Mouse (Mus musculus) inflammation-experienced regulatory T-cells, adult 6 months (primary cell): ENCODE data around the gene Olfr497. TPM values are rescaled to one million over a fixed set of nuclear protein-coding genes. Genes with fewer than 3 reads are reported as not detected.

Experiments used
- ATAC-seq: one replicate; pipeline ENCODE4 v1.8.0; 2017
- polyA plus RNA-seq, 3 experiments: library from polyadenylated mRNA; unstranded; fragments of 100-300 nt; shearing (Covaris generic); gene quantifications; one replicate each; pipeline ENCODE4 v1.2.1; 2017

The Olfr497 gene
- not detected for polyA plus RNA-seq

DNA sequence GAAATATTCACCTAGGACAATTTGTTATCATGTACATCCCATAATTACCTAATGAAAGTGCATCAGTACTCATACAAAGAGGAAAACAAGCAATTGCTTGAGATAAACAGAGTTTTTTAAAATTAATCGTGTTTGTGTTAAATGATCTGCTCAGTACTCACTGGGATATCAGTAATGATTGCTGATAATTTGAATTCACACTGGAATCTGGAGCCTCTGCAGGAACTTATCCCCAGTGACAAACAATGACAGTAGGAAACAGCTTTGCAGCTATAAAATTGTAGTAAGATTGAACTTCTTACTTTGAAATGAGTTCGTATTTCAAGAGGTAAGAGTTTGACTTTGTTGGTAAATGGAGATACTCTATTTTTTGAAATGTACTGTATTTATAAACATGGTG, at the start of gene Olfr497:
Olfr497 (plus strand) TSS at position 301 of the 400 bp plus-strand sequence.
- no peak for ATAC-seq

DNA sequence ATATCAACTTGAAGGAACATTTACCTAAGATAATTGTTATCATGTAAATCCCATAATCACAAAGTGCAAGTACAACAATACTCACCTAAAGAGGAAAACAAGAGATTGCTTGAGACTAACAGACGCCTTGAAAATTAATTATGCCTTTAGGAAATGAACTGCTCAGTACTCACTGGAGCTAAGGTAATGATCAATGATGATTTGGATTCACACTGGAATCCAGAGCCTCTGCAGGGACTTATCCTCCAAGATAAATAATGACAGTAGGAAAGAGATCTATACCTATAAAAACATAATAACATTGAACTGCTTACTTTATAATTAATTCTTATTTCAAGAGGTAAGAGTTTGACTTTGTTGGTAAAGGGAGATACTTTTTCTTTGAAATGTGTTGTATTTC, 27.4 kb upstream of the Olfr497 start, which contains the start of gene Olfr495:
Olfr495 (plus strand) TSS at position 301 of the 400 bp plus-strand sequence.
- ATAC-seq: no peak

DNA sequence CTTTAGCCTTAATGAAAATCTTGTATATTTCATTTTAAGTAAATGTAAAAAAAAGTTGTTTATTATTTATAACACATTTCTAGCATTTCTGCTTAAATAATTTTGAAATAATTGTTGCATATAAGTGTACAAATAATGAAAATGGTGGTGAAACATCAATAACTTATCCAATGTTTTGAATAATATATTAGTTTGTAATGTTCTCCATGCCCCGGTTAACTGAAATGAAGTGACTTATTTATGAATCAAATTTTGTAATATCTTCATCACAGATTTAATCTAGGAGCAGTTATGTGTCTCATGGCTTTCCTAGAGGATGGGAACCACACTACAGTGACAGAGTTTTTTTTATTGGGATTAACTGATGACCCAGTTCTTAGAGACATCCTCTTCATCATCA, 44.8 kb downstream of the Olfr497 start, which contains the start of gene Olfr498:
Olfr498 (plus strand) TSS at position 301 of the 400 bp plus-strand sequence.
- no peak for ATAC-seq

Other genes starting within 250 kb of the Olfr497 start
- gene Olfr486, start 247.7 kb upstream of the Olfr497 start, polyA plus RNA-seq: not detected
- gene Olfr487, start 205.8 kb upstream of the Olfr497 start, polyA plus RNA-seq: not detected
- not detected for gene Olfr488, start 162.1 kb upstream of the Olfr497 start, polyA plus RNA-seq
- gene Olfr490, start 131.5 kb upstream of the Olfr497 start, polyA plus RNA-seq: not detected
- not detected for gene Olfr491, start 107.0 kb upstream of the Olfr497 start, polyA plus RNA-seq
- not detected for gene Olfr492, start 96.7 kb upstream of the Olfr497 start, polyA plus RNA-seq
- gene Olfr493, start 73.4 kb upstream of the Olfr497 start, polyA plus RNA-seq: not detected
- not detected for gene Olfr494, start 55.1 kb upstream of the Olfr497 start, polyA plus RNA-seq
- gene Olfr495, start 27.3 kb upstream of the Olfr497 start, polyA plus RNA-seq: not detected
- not detected for gene Olfr498, start 44.9 kb downstream of the Olfr497 start, polyA plus RNA-seq
- gene Olfr502, start 104.6 kb downstream of the Olfr497 start, polyA plus RNA-seq: not detected
- gene Olfr503, start 124.1 kb downstream of the Olfr497 start, polyA plus RNA-seq: not detected
- not detected for gene Olfr504, start 145.4 kb downstream of the Olfr497 start, polyA plus RNA-seq
- gene Olfr506, start 190.4 kb downstream of the Olfr497 start, polyA plus RNA-seq: not detected
- not detected for gene Olfr507, start 201.4 kb downstream of the Olfr497 start, polyA plus RNA-seq
- not detected for gene Olfr508, start 209.6 kb downstream of the Olfr497 start, polyA plus RNA-seq
- not detected for gene Olfr509, start 231.5 kb downstream of the Olfr497 start, polyA plus RNA-seq
- gene Olfr510, start 246.0 kb downstream of the Olfr497 start, polyA plus RNA-seq: not detected